Mouse (Mus musculus) spleen, adult 18-20 months (tissue): Measurements from ENCODE around the gene Etfbkmt.
"Not testable (repeated sequence)": the region's sequence is repeated elsewhere in the genome, so short reads cannot be mapped to it uniquely, and the experiment has no call there.

Source experiments
- DNase-seq, 2 experiments: peaks; one replicate each; pipeline ENCODE4 v3.0.0; 2022; ENCODE audit warnings: mixed read lengths in 2 of 2

Gene Etfbkmt

GRCm38 (mm10) chr6:149139471-149139870 is at the start of gene Etfbkmt:
Gene Etfbkmt (plus strand): TSS chr6:149139849.
- no peak for DNase-seq

GRCm38 (mm10) chr6:149092406-149092805 is 47.2 kb upstream of the Etfbkmt start:
- no peak for DNase-seq

- DNase-seq: no peak
Measured at GRCm38 (mm10) chr6:149093465-149093864, 46.2 kb upstream of the Etfbkmt start.

GRCm38 (mm10) chr6:149094555-149094954 is 45.1 kb upstream of the Etfbkmt start:
- DNase-seq: no peak

GRCm38 (mm10) chr6:149095389-149095788 is 44.3 kb upstream of the Etfbkmt start:
- no peak for DNase-seq

GRCm38 (mm10) chr6:149096233-149096632 is 43.4 kb upstream of the Etfbkmt start:
- DNase-seq: no peak

- no peak for DNase-seq
Measured at GRCm38 (mm10) chr6:149097276-149097675, 42.4 kb upstream of the Etfbkmt start.

- DNase-seq: no peak
Measured at GRCm38 (mm10) chr6:149098993-149099392, 40.7 kb upstream of the Etfbkmt start.

- peak; percentile 40 to 56 for DNase-seq
Measured at GRCm38 (mm10) chr6:149100174-149101075, 39.2 kb upstream of the Etfbkmt start.

GRCm38 (mm10) chr6:149101076-149101942 is 38.3 kb upstream of the Etfbkmt start, which contains the start of gene Dennd5b:
Gene Dennd5b (minus strand): TSS chr6:149101680.
- peak; percentile 68 to 76 for DNase-seq

GRCm38 (mm10) chr6:149101943-149102243 is 37.8 kb upstream of the Etfbkmt start:
- DNase-seq: no peak

GRCm38 (mm10) chr6:149103451-149103850 is 36.2 kb upstream of the Etfbkmt start:
- no peak for DNase-seq

GRCm38 (mm10) chr6:149107615-149108014 is 32.0 kb upstream of the Etfbkmt start:
- no peak for DNase-seq

- no peak for DNase-seq
Measured at GRCm38 (mm10) chr6:149108909-149109308, 30.7 kb upstream of the Etfbkmt start.

GRCm38 (mm10) chr6:149116992-149117391 is 22.7 kb upstream of the Etfbkmt start:
- no peak for DNase-seq

GRCm38 (mm10) chr6:149118935-149119334 is 20.7 kb upstream of the Etfbkmt start:
- no peak for DNase-seq

- peak in 1 of 2 experiments; percentile 47 for DNase-seq
Measured at GRCm38 (mm10) chr6:149119853-149120252, 19.8 kb upstream of the Etfbkmt start.

GRCm38 (mm10) chr6:149123042-149123441 is 16.6 kb upstream of the Etfbkmt start:
- no peak for DNase-seq

GRCm38 (mm10) chr6:149126675-149127074 is 13.0 kb upstream of the Etfbkmt start:
- DNase-seq: peak in 1 of 2 experiments; percentile 49

GRCm38 (mm10) chr6:149129870-149130269 is 9.8 kb upstream of the Etfbkmt start, which contains the start of gene Gm10203:
Gene Gm10203 (plus strand): TSS chr6:149130170.
- DNase-seq: not testable (repeated sequence)

GRCm38 (mm10) chr6:149131111-149131510 is 8.5 kb upstream of the Etfbkmt start:
- DNase-seq: no peak

- DNase-seq: peak in 1 of 2 experiments; percentile 33
Measured at GRCm38 (mm10) chr6:149132311-149133077, 7.2 kb upstream of the Etfbkmt start.
